Mouse (Mus musculus) hindbrain, postnatal 0 days (tissue): ENCODE data around the gene Adgrf5. TPM values are rescaled to one million over a fixed set of nuclear protein-coding genes. Genes with fewer than 3 reads are reported as not detected.
"Not testable (repeated sequence)": the region's sequence is repeated elsewhere in the genome, so short reads cannot be mapped to it uniquely, and the experiment has no call there.

ENCODE experiments used
- ATAC-seq: fragments of 200-750 bp; cut with Nextera tagmentation; 2 replicates; pipeline ENCODE4 v1.8.0; 2017; ENCODE audit warnings: mild to moderate bottlenecking, moderate TSS enrichment, moderate library complexity
- DNase-seq: peaks from one replicate; pipeline ENCODE4 v3.0.0-alpha.2; 2015; ENCODE audit warnings: low spot score
- H3K27ac ChIP-seq: fragments of 300-500 bp; sonication (generic); 2 replicates; pipeline ENCODE4 v1.5.1; 2014; ENCODE audit warnings: mild to moderate bottlenecking
- H3K27me3 ChIP-seq: fragments of 300-500 bp; sonication (generic); 2 replicates; pipeline ENCODE4 v1.6.1; 2014; ENCODE audit warnings: low read length, mixed read lengths; ENCODE audit not compliant: insufficient read depth
- H3K36me3 ChIP-seq: fragments of 300-500 bp; sonication (generic); 2 replicates; pipeline ENCODE4 v1.6.1; 2014; ENCODE audit warnings: low read length, mixed read lengths; ENCODE audit not compliant: insufficient read depth
- H3K4me1 ChIP-seq: fragments of 300-500 bp; sonication (generic); 2 replicates; pipeline ENCODE4 v1.6.1; 2014; ENCODE audit warnings: antibody characterized with exemption, low read length, mixed read lengths; ENCODE audit not compliant: insufficient read depth
- H3K4me2 ChIP-seq: fragments of 300-500 bp; sonication (generic); 2 replicates; pipeline ENCODE4 v1.6.1; 2014; ENCODE audit warnings: low read depth, mild to moderate bottlenecking, low read length, moderate library complexity, mixed read lengths
- H3K4me3 ChIP-seq: fragments of 300-500 bp; sonication (generic); 2 replicates; pipeline ENCODE4 v1.5.1; 2014; ENCODE audit warnings: low read length
- H3K9ac ChIP-seq: fragments of 300-500 bp; sonication (generic); replicated peaks from 2 replicates; pipeline ENCODE4 v1.6.1; 2014; ENCODE audit warnings: mild to moderate bottlenecking, low read length, moderate library complexity, mixed read lengths
- H3K9me3 ChIP-seq: fragments of 300-500 bp; sonication (generic); 2 replicates; pipeline ENCODE4 v1.6.1; 2016; ENCODE audit warnings: low read length, mixed read lengths
- CTCF ChIP-seq: IDR thresholded peaks from 2 replicates; pipeline ENCODE4 v1.5.1; 2016; ENCODE audit warnings: antibody characterized with exemption, control low read depth, low read depth
- WGBS: fragments of 180-500 bp; shearing (Covaris S2); extraction: QIAGEN DNeasy Blood & Tissue Kit; methylation state at CpG from one replicate; pipeline ENCODE4 v1.1.7; 2014; 5-methylcytosine and 5-hydroxymethylcytosine counted together
- polyA plus RNA-seq: library from polyadenylated mRNA; unstranded; fragments of >200 nt; fragmentation: Nextera tagmentation; extraction: Ambion mirVana; gene quantifications from 2 replicates; pipeline ENCODE4 v1.2.1, GENCODE M21; 2015
- total RNA-seq: library from RNA; depleted of rRNA; stranded (reverse); fragments of >200 nt; gene quantifications from 2 replicates; pipeline ENCODE4 v1.2.3, GENCODE M21; 2014

Adgrf5 gene
- total and polyA plus RNA-seq, 2 experiments from 2014 or later: 3.9 to 17.3 TPM

GRCm38 (mm10) chr17:43332686-43333085 lies 27.6 kb upstream of the Adgrf5 start:
- WGBS: 43% methylated on average over 5 of the region's 5 CpGs
- Histone ChIP-seq H3K4me2 (no peak overlapping the region), H3K4me1 (no peaks in the 10 kb centered on the region), H3K9me3 (no peaks in the 10 kb centered on the region), H3K9ac (no peak overlapping the region), H3K27ac (no peak overlapping the region), H3K4me3 (no peak overlapping the region), H3K27me3 (no peaks in the 10 kb centered on the region), H3K36me3 (no peaks in the 10 kb centered on the region)
- ATAC-seq (no peak), DNase-seq (no peak)
- TF ChIP-seq CTCF: no peak

- H3K36me3 ChIP-seq: no peaks in the 10 kb centered on the region
- WGBS: 83% methylated on average over 9 of the region's 9 CpGs
- H3K27ac ChIP-seq: no peak overlapping the region
- H3K4me1 ChIP-seq: no peaks in the 10 kb centered on the region
- ATAC-seq: no peak
- no peak overlapping the region for H3K4me2 ChIP-seq
- no peak for TF ChIP-seq CTCF
- no peak overlapping the region for H3K4me3 ChIP-seq
- H3K27me3 ChIP-seq: no peaks in the 10 kb centered on the region
- no peak overlapping the region for H3K9ac ChIP-seq
- H3K9me3 ChIP-seq: no peaks in the 10 kb centered on the region
- no peak for DNase-seq
These were observed 26.2 kb upstream of the Adgrf5 start for GRCm38 (mm10) chr17:43334074-43334473.

- 83% methylated on average over 2 of the region's 2 CpGs for WGBS
- Histone ChIP-seq H3K27ac (no peak overlapping the region), H3K9ac (no peak overlapping the region), H3K36me3 (no peaks in the 10 kb centered on the region), H3K4me2 (no peak overlapping the region), H3K27me3 (no peaks in the 10 kb centered on the region), H3K4me3 (no peak overlapping the region), H3K4me1 (no peaks in the 10 kb centered on the region), H3K9me3 (no peaks in the 10 kb centered on the region)
- ATAC-seq (no peak), DNase-seq (no peak)
- no peak for TF ChIP-seq CTCF
These were observed 22.6 kb upstream of the Adgrf5 start for GRCm38 (mm10) chr17:43337643-43338042.

DNA sequence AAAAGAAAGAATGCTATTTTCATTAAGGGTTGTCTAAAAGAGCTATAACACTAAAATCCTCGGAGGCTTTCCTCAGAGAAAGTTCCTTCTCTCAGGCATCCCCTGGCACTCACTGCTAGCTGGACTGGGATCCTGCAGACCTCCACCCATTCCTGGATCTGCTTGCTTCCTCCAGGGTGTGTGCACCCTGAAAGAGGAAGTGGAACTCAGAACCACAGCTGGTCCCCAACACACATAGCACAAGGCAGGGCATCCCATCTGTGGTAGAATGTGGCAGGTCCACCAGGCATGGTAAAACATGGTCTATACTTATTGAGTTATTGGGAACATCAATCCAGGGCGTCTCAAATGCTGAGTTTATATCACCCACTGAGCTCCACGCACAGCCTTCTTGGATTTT lies 22.0 kb upstream of the Adgrf5 start:
- no peaks in the 10 kb centered on the region for H3K4me1 ChIP-seq
- no peak overlapping the region for H3K27ac ChIP-seq
- ATAC-seq: no peak
- no peaks in the 10 kb centered on the region for H3K36me3 ChIP-seq
- H3K4me3 ChIP-seq: no peak overlapping the region
- H3K27me3 ChIP-seq: no peaks in the 10 kb centered on the region
- no peak for DNase-seq
- 80% methylated on average over 3 of the region's 3 CpGs for WGBS
- no peak for TF ChIP-seq CTCF
- H3K9me3 ChIP-seq: no peaks in the 10 kb centered on the region
- H3K9ac ChIP-seq: no peak overlapping the region
- H3K4me2 ChIP-seq: no peak overlapping the region

DNA sequence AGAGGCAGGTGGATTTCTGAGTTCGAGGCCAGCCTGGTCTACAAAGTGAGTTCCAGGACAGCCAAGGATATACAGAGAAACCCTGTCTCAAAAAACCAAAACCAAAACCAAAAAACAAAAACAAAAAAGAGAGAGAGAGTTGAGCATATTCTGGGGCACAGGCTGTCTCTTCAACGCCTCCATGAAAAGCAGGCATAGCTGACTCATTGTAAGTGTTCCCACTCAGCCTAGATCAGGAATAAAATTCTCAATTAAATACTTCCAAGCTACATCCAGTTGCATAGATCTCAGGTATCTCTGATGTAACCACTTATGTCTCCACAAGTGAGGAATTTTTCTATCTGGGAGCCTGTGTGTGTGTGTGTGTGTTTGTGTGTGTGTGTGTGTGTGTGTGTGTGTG lies 13.8 kb upstream of the Adgrf5 start:
- not testable (repeated sequence) for H3K36me3 ChIP-seq, H3K4me1 ChIP-seq, H3K4me3 ChIP-seq, DNase-seq, H3K27me3 ChIP-seq, H3K9me3 ChIP-seq, H3K4me2 ChIP-seq, H3K27ac ChIP-seq, ATAC-seq, H3K9ac ChIP-seq
- 94% methylated on average over 2 of the region's 2 CpGs for WGBS

DNA sequence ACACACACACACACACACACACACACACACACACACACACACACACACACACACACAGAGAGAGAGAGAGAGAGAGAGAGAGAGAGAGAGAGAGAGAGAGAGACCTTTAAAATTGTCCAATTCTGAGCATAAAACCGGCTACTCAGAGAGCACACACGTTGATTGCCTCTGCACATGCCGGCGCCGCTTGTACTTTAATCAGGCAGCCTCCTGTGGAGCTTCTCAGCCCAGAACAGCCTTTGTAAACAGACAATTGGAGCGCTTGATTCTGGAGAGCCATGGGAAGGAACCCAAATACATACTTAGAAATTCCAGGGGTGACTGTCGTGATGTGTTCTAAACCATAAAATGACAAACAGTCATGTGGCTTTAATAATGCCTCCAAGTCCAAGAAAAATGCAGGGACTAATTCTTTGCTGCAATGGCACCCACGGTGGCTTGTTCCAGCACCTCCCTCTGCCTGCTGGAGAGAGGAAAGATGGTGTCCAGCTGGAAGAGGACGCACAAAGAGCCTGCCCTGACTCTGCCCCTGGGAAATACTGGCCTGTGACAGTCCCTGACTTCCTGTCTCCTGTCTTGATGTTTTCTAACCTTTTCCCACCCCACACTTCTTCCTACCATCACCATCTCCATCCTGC lies 2.2 kb upstream of the Adgrf5 start:
- Histone ChIP-seq H3K4me3 (no peak overlapping the region), H3K27me3 (no peaks in the 10 kb centered on the region), H3K9me3 (no peaks in the 10 kb centered on the region), H3K4me1 (no peaks in the 10 kb centered on the region), H3K36me3 (no peaks in the 10 kb centered on the region), H3K4me2 (peak overlapping the region; percentile 30; the same call in 1 of the 2 replicates), H3K9ac (no peak overlapping the region), H3K27ac (no peak overlapping the region)
- 5% methylated on average over 9 of the region's 9 CpGs for WGBS
- no peak for TF ChIP-seq CTCF
- DNase-seq (peak; percentile 52), ATAC-seq (peak; percentile 68; the same call in 1 of the 2 replicates)

- Histone ChIP-seq H3K27me3 (no peaks in the 10 kb centered on the region), H3K4me3 (peak overlapping the region; percentile 10; the same call in 1 of the 2 replicates), H3K9me3 (no peaks in the 10 kb centered on the region), H3K36me3 (no peaks in the 10 kb centered on the region), H3K9ac (no peak overlapping the region), H3K4me2 (0 out of 2 replicates have a peak overlapping the region, but pooled peaks have one; percentile 13), H3K27ac (no peak overlapping the region), H3K4me1 (no peaks in the 10 kb centered on the region)
- no peak for TF ChIP-seq CTCF
- 79% methylated on average over 11 of the region's 11 CpGs for WGBS
- DNase-seq (no peak), ATAC-seq (no peak)
These were observed 770 bp downstream of the Adgrf5 start for GRCm38 (mm10) chr17:43361021-43361420.
